Mouse (Mus musculus): Measurements from ENCODE around the gene Zbtb42.

GRCm38 (mm10) chr12:112722240-112723027 lies 43.8 kb downstream of the Zbtb42 start:
- TF ChIP-seq CTCF (IDR thresholded peaks at IDR 0.05; ENCODE audit: extremely low read depth, insufficient read length, insufficient replicate concordance, low read depth, low read length) = no peak
- no peak for TF ChIP-seq POLR2A (IDR thresholded peaks at IDR 0.05; ENCODE audit: low read depth, low read length)

Data from small intestine, adult 2 months (tissue).